Mouse (Mus musculus): ENCODE data around the gene Ush1c. TPM values are rescaled to one million over a fixed set of nuclear protein-coding genes. Genes with fewer than 3 reads are reported as not detected.

Ush1c gene
- total RNA-seq (2012; rRNA removed) (not detected in 2 replicates), total RNA-seq (2014; rRNA removed) (not detected in 2 replicates), polyA plus RNA-seq (2012; ENCODE audit: insufficient read length, low read depth) (not detected in 2 replicates)

- H3K4me2 ChIP-seq (ENCODE audit: insufficient read depth, low read depth, poor library complexity, severe bottlenecking), result no peak within 1 kb of the TSS
- no peak within 1 kb of the TSS for H3K4me3 ChIP-seq (replicated peaks in 1 of 3; ENCODE audit: low read depth in 2 of 3, low read length in 2 of 3, poor library complexity in 1 of 3)
- dilution Hi-C loops (cut with MboI; ENCODE audit: extremely low pct_ligation_motif_present, extremely low pct_unique_long_range_greater_than_20kb, low sequenced_read_pairs) (no loop called here), in situ Hi-C loops (cut with MboI; ENCODE audit: low pct_ligation_motif_present, low pct_unique_long_range_greater_than_20kb, low sequenced_read_pairs) (no loop called here)
- peaks cover 7% of the 10 kb centered on the region for H3K9me3 ChIP-seq (replicated peaks; ENCODE audit: low read length)
- no peaks in the 10 kb centered on the region for H3K36me3 ChIP-seq (replicated peaks in 1 of 2; ENCODE audit: control insufficient read depth in 1 of 2, insufficient read depth in 1 of 2, low read length in 1 of 2)
- TF ChIP-seq ETS1 (conservative IDR thresholded peaks at IDR 0.05; ENCODE audit: low read depth, low read length) (no peak), EP300 (IDR thresholded peaks at IDR 0.05; ENCODE audit: low read length) (no peak), NELFE (IDR thresholded peaks at IDR 0.05; ENCODE audit: low read depth, low read length) (no peak), KAT2A (IDR thresholded peaks at IDR 0.05; ENCODE audit: insufficient replicate concordance, low read length) (no peak), MYC (IDR thresholded peaks at IDR 0.05; ENCODE audit: low read depth, low read length) (no peak), IRF4 (IDR thresholded peaks at IDR 0.05; ENCODE audit: low read depth, low read length) (no peak)
- no peaks in the 10 kb centered on the region for H3K4me1 ChIP-seq (ENCODE audit: control insufficient read depth in 1 of 2, insufficient read depth in 2 of 2)
- H3K79me2 ChIP-seq (replicated peaks; ENCODE audit: control insufficient read depth, extremely low read depth, insufficient read depth, poor library complexity, severe bottlenecking), result no peaks in the 10 kb centered on the region
- H3K27me3 ChIP-seq (replicated peaks), result peaks cover 81% of the 10 kb centered on the region
- no peak for DNase-seq (ENCODE audit: extremely low read depth)
- H3K9ac ChIP-seq (ENCODE audit: insufficient read depth, low read depth), result no peak within 1 kb of the TSS
- no peak within 1 kb of the TSS for H3K27ac ChIP-seq (ENCODE audit: insufficient read depth, low read depth)
Measured at GRCm38 (mm10) chr7:46238346-46238745, at the start of gene Ush1c. Gene Ush1c, minus strand, starts transcription at chr7:46238503.

- Histone ChIP-seq H3K79me2 (replicated peaks; ENCODE audit: control insufficient read depth, extremely low read depth, insufficient read depth, poor library complexity, severe bottlenecking) (no peaks in the 10 kb centered on the region), H3K36me3 (replicated peaks in 1 of 2; ENCODE audit: control insufficient read depth in 1 of 2, insufficient read depth in 1 of 2, low read length in 1 of 2) (no peaks in the 10 kb centered on the region), H3K27ac (ENCODE audit: insufficient read depth, low read depth) (no peak overlapping the region), H3K4me1 (ENCODE audit: control insufficient read depth in 1 of 2, insufficient read depth in 2 of 2) (no peaks in the 10 kb centered on the region), H3K27me3 (replicated peaks) (peaks cover 89% of the 10 kb centered on the region), H3K4me3 (replicated peaks in 1 of 3; ENCODE audit: low read depth in 2 of 3, low read length in 2 of 3, poor library complexity in 1 of 3) (no peak overlapping the region), H3K4me2 (ENCODE audit: insufficient read depth, low read depth, poor library complexity, severe bottlenecking) (no peak overlapping the region), H3K9me3 (replicated peaks; ENCODE audit: low read length) (no peaks in the 10 kb centered on the region), H3K9ac (ENCODE audit: insufficient read depth, low read depth) (no peak overlapping the region)
- no peak for DNase-seq (ENCODE audit: extremely low read depth)
- in situ Hi-C loops (cut with MboI; ENCODE audit: low pct_ligation_motif_present, low pct_unique_long_range_greater_than_20kb, low sequenced_read_pairs), result no loop called here
- TF ChIP-seq ZKSCAN1 (IDR thresholded peaks at IDR 0.05; ENCODE audit: borderline replicate concordance, low read depth, low read length) (no peak), NRF1 (IDR thresholded peaks at IDR 0.05; ENCODE audit: low read depth, low read length) (no peak), ZC3H11A (IDR thresholded peaks at IDR 0.05; ENCODE audit: low read depth, low read length) (no peak), RCOR1 (conservative IDR thresholded peaks at IDR 0.05; ENCODE audit: low read depth, low read length) (no peak), ZNF384 (IDR thresholded peaks at IDR 0.05; ENCODE audit: low read depth, low read length) (no peak), IRF4 (IDR thresholded peaks at IDR 0.05; ENCODE audit: low read depth, low read length) (no peak), JUND (conservative IDR thresholded peaks at IDR 0.05; ENCODE audit: low read depth, low read length) (no peak), ZMIZ1 (IDR thresholded peaks at IDR 0.05; ENCODE audit: low read depth, low read length) (no peak)
- dilution Hi-C loops (cut with MboI; ENCODE audit: extremely low pct_ligation_motif_present, extremely low pct_unique_long_range_greater_than_20kb, low sequenced_read_pairs), result no loop called here
Measured at GRCm38 (mm10) chr7:46287051-46287450, 48.7 kb upstream of the Ush1c start.

GRCm38 (mm10) chr7:46286391-46286790 lies 48.1 kb upstream of the Ush1c start:
- dilution Hi-C loops (cut with MboI; ENCODE audit: extremely low pct_ligation_motif_present, extremely low pct_unique_long_range_greater_than_20kb, low sequenced_read_pairs), result no loop called here

More at GRCm38 (mm10) chr7:46286391-46286790, 48.1 kb upstream of the Ush1c start:
- Histone ChIP-seq H3K4me2 (ENCODE audit: insufficient read depth, low read depth, poor library complexity, severe bottlenecking) (no peak overlapping the region), H3K27ac (ENCODE audit: insufficient read depth, low read depth) (no peak overlapping the region), H3K4me1 (ENCODE audit: control insufficient read depth in 1 of 2, insufficient read depth in 2 of 2) (no peaks in the 10 kb centered on the region), H3K9me3 (replicated peaks; ENCODE audit: low read length) (no peaks in the 10 kb centered on the region), H3K27me3 (replicated peaks) (peaks cover 87% of the 10 kb centered on the region), H3K79me2 (replicated peaks; ENCODE audit: control insufficient read depth, extremely low read depth, insufficient read depth, poor library complexity, severe bottlenecking) (no peaks in the 10 kb centered on the region), H3K9ac (ENCODE audit: insufficient read depth, low read depth) (no peak overlapping the region), H3K4me3 (replicated peaks in 1 of 3; ENCODE audit: low read depth in 2 of 3, low read length in 2 of 3, poor library complexity in 1 of 3) (no peak overlapping the region), H3K36me3 (replicated peaks in 1 of 2; ENCODE audit: control insufficient read depth in 1 of 2, insufficient read depth in 1 of 2, low read length in 1 of 2) (no peaks in the 10 kb centered on the region)
- in situ Hi-C loops (cut with MboI; ENCODE audit: low pct_ligation_motif_present, low pct_unique_long_range_greater_than_20kb, low sequenced_read_pairs), result no loop called here
- no peak for DNase-seq (ENCODE audit: extremely low read depth)
- TF ChIP-seq CHD2 (IDR thresholded peaks at IDR 0.05; ENCODE audit: low read length), result no peak
- no peak for TF ChIP-seq BHLHE40 (IDR thresholded peaks at IDR 0.05; ENCODE audit: low read depth, low read length)
- TF ChIP-seq ZNF384 (IDR thresholded peaks at IDR 0.05; ENCODE audit: low read depth, low read length), result no peak
- TF ChIP-seq UBTF (IDR thresholded peaks at IDR 0.05; ENCODE audit: low read depth, low read length), result no peak
- TF ChIP-seq ZMIZ1 (IDR thresholded peaks at IDR 0.05; ENCODE audit: low read depth, low read length), result no peak
- no peak for TF ChIP-seq TBP (conservative IDR thresholded peaks at IDR 0.05; ENCODE audit: low read depth, low read length)
- TF ChIP-seq NELFE (IDR thresholded peaks at IDR 0.05; ENCODE audit: low read depth, low read length), result no peak
- TF ChIP-seq RAD21 (IDR thresholded peaks at IDR 0.05; ENCODE audit: low read depth, low read length), result no peak
- no peak for TF ChIP-seq USF1 (IDR thresholded peaks at IDR 0.05; ENCODE audit: low read depth, low read length)
- TF ChIP-seq RCOR1 (conservative IDR thresholded peaks at IDR 0.05; ENCODE audit: low read depth, low read length), result no peak
- no peak for TF ChIP-seq KAT2A (IDR thresholded peaks at IDR 0.05; ENCODE audit: insufficient replicate concordance, low read length)
- TF ChIP-seq MAFK (IDR thresholded peaks at IDR 0.05; ENCODE audit: insufficient replicate concordance, low read length), result no peak
- TF ChIP-seq JUND (conservative IDR thresholded peaks at IDR 0.05; ENCODE audit: low read depth, low read length), result no peak
- no peak for TF ChIP-seq HCFC1 (IDR thresholded peaks at IDR 0.05; ENCODE audit: low read depth, low read length)
- no peak for TF ChIP-seq E2F4 (IDR thresholded peaks at IDR 0.05; ENCODE audit: insufficient replicate concordance, low read depth, low read length)
- no peak for TF ChIP-seq MYC (IDR thresholded peaks at IDR 0.05; ENCODE audit: low read depth, low read length)
- TF ChIP-seq TCF12 (IDR thresholded peaks at IDR 0.05; ENCODE audit: low read depth, low read length), result no peak

All from CH12.LX (cell line).